ENCODE assay signal across 12 mouse cellular contexts in the genomic region with DNA sequence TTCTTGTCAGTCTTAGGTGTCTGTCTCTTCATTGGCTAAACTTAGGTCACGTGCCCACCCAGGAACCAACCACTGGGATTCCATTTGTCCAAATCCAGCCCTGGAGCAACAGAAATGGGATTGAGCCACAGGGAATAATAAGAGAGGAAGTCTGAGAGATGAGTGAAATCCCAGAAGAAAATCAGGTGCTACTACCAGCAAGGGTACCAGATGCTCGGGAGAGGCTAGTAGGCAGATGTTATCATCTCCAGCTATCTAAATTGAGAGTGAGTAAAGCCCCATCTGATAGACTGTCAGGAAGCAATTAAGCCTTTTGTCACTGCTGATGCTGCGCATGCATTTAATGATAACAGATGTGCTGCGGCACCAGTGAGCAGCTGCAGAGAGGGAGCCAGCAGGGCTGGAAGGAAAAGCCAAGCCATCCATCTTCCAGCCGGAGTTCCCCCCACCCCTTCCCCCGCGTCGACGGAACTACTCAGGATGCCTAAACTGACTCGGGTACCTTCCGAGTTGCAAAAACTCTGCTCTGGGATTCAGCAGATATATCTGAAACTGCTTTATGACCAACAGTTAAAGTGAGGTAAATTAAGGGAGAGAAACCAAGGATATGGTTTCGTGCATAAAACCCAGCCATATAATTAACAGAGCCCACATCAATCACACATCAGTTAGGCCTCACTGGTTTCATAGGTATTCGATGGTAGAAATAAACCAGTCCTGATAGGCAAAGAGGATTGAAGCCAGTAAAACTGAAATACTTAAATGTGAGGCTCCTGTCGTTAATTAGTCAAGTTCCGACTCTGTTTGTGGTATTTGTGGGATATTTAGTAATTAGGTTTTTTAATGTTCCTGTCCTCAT. TPM values are rescaled to one million over a fixed set of nuclear protein-coding genes. Genes with fewer than 3 reads are reported as not detected.
DNase-seq lines count a peak whose midpoint lies in the region; ATAC-seq and TF ChIP-seq lines count a peak whose summit lies in the region.
"Had no signal": no experiment of that assay in that cellular context is flagged by ENCODE, and none has a peak within 500 bp of the region (broad histone marks: within the 10 kb centered on the region; RNA-seq: fewer than 3 reads in every experiment).

No protein-coding gene starts in this region.

- H3K27me3 ChIP-seq in forebrain, postnatal 0 days (ENCODE audit: insufficient read depth, low read length) = no peaks in the 10 kb centered on the region
- H3K27me3 ChIP-seq: heart, embryonic 12.5 days had no signal

- H3K9ac ChIP-seq in forebrain, postnatal 0 days = no peak overlapping the region
- H3K9ac ChIP-seq: heart, embryonic 12.5 days had no signal

- peak; percentile 92 for ATAC-seq in forebrain, postnatal 0 days

- no peak overlapping the region for H3K4me2 ChIP-seq in forebrain, postnatal 0 days (ENCODE audit: low read depth)
- H3K4me2 ChIP-seq: heart, embryonic 12.5 days; liver, embryonic 11.5 days had no signal

- no peak overlapping the region for H3K27ac ChIP-seq in forebrain, postnatal 0 days (ENCODE audit: low read depth, low read length)
- H3K27ac ChIP-seq: kidney, postnatal 0 days had no signal

- no peak overlapping the region for H3K4me3 ChIP-seq in forebrain, postnatal 0 days (ENCODE audit: low read depth, low read length)
- H3K4me3 ChIP-seq: heart, embryonic 12.5 days had no signal

- WGBS in forebrain, postnatal 0 days = 52% methylated on average over 15 of the region's 15 CpGs

- peak; percentile 25 to 27 for DNase-seq in right cerebral cortex, postnatal 10 days (ENCODE audit: low spot score in 2 of 2)
- DNase-seq in right cerebral cortex, postnatal 25 days = no peak
- DNase-seq in forebrain, postnatal 0 days = peak; percentile 50
- peak; percentile 72 for DNase-seq in mesoderm, embryonic 11.5 days (ENCODE audit: low read depth, low spot score)
- peak; percentile 18 for DNase-seq in retina, postnatal 1 day
- DNase-seq in layer of hippocampus, adult 8-10 months (ENCODE audit: low spot score in 2 of 2) = no peak
- no peak for DNase-seq in heart, adult 8-10 months (ENCODE audit: low spot score)
- no peak for DNase-seq in gastrocnemius, postnatal 25 days
- DNase-seq: right cerebral cortex, postnatal 4 days had no signal

- no peaks in the 10 kb centered on the region for H3K9me3 ChIP-seq in forebrain, postnatal 0 days (ENCODE audit: low read length)
- H3K9me3 ChIP-seq: heart, embryonic 12.5 days had no signal

- no peak for TF ChIP-seq CTCF in forebrain, postnatal 0 days (IDR thresholded peaks at IDR 0.05; ENCODE audit: low read depth)

- H3K36me3 ChIP-seq in forebrain, postnatal 0 days (ENCODE audit: insufficient read depth) = no peaks in the 10 kb centered on the region
- H3K36me3 ChIP-seq: heart, embryonic 12.5 days had no signal

- no peaks in the 10 kb centered on the region for H3K4me1 ChIP-seq in forebrain, postnatal 0 days (ENCODE audit: insufficient read depth)
- H3K4me1 ChIP-seq: heart, embryonic 12.5 days had no signal

RNA-seq across cellular contexts. Expression of a gene that starts 53.1 kb away (rescaled TPM):
- 21.5 and 24.5 TPM in 2 replicates for total RNA-seq in forebrain, postnatal 0 days (2014; rRNA removed)
- 10.1 and 11.7 TPM in 2 replicates for polyA plus RNA-seq in forebrain, postnatal 0 days (2015; fragmentation: Nextera tagmentation; extraction: Ambion mirVana)
- 10 to 100 TPM; 21.8 to 27.5 (median 23.6) TPM for total RNA-seq in layer of hippocampus, adult 8-10 months (2022)
- total RNA-seq in heart, adult 8-10 months (2022) = 1 to 10 TPM; 2.3 to 3.8 (median 3.1) TPM
- total RNA-seq in gastrocnemius, postnatal 25 days (2021) = 1 to 10 TPM; 1.1 to 2.5 TPM

Comparison
In these comparisons a context has a peak if more than half of its experiments do, and no peak if none do; other contexts are left out.
1. DNase-seq: peak in right cerebral cortex, postnatal 10 days (2 of 2), forebrain, postnatal 0 days (single experiment), mesoderm, embryonic 11.5 days (single experiment) and retina, postnatal 1 day (single experiment); none in right cerebral cortex, postnatal 25 days (single experiment), layer of hippocampus, adult 8-10 months (0 of 2), heart, adult 8-10 months (single experiment) and gastrocnemius, postnatal 25 days (single experiment).